Mouse (Mus musculus): ENCODE results near the gene Uck1.

Uck1 gene

DNA sequence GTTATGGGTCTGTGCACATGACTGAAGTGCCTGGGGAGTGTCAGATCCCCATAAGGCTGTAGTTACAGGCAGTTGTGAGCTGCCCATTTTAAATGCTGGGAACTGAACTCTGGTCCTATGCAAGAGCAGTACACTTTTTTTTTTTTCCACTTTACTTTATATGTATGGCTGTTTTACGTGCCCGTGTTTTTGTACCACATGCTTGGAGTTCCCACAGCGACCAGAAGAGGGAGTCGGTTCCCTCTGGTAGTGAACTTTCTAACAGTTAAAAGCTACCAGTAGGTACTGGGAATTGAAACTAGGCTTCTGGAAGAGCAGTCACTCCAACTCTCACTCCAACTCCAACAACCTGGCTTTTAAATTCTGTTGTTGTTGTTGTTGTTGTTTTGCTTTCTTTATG lies 676 bp upstream of the Uck1 start:
- peak in 1 of 2 experiments; percentile 59 for DNase-seq (ENCODE audit: low spot score in 2 of 2)

DNA sequence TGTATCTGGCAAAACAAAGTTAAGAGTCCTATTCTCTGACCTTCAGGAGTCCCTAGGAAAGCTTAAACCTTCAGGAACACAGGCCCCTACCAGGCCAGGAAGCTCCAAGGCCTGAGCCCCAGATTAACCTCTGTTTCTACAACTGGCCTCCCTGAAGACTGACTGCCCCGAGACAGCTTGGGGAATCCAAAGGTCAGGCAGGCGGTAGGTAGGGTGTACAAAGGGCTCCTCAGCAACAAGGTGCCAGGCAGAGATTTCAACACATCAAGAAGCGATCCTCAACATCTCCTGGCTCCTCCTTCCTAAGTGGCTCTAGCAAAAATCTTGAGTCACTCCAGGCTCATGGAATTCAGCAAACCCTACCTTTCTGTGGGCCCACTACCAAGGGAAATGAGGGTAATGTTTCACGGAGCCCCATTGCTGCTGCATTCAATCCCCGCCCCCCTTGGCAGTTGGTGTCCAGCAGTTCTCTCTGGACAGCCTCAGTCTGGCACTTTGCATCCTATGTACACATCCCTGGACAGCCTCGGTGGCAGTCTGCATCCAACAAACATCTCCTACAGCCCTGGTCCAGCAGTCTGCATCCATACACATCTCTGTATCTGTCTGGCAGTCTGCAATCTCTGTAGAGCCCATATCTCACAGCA lies 949 bp downstream of the Uck1 start:
- DNase-seq (ENCODE audit: low spot score in 2 of 2), result no peak

DNA sequence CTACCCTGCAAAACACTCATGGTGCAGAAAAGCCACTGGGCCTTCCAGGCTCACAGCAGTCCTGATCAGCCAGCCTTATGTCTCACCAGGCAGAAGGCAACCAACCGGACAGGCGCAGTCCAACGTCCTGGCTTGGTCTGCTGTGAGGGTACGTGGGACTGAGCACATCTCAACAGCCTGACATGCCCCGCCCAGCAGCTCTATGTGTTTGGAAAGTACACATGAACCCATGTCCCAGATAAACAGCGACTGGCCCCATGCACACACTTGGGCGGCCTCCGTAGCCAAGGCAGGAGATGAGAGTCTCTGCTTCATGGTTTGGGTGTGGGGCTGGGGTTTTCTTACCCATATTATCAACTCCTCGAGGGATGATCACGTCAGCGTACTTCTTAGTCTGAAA lies 3.7 kb downstream of the Uck1 start:
- no peak for DNase-seq (ENCODE audit: low spot score in 2 of 2)

DNA sequence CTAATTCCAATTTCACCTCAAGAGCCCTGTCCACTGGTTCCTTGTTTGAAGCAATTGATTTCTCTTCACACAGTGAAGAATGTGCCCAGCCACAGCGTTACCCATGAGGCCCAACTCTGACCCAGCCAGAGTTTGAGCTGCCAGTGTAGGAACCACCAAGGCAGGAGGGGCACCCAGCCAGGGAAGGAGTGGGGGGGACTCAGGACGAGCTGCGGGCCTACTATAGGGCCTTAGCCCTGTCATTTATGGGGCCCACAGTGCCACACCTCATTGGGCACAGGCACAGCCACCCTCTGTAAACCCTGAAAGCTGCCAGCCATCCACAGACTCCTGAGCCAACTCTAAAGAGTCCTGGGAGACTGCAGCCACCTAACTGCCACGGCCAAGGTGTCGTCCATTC lies 5.4 kb downstream of the Uck1 start:
- DNase-seq (ENCODE audit: low spot score in 2 of 2), result no peak

DNA sequence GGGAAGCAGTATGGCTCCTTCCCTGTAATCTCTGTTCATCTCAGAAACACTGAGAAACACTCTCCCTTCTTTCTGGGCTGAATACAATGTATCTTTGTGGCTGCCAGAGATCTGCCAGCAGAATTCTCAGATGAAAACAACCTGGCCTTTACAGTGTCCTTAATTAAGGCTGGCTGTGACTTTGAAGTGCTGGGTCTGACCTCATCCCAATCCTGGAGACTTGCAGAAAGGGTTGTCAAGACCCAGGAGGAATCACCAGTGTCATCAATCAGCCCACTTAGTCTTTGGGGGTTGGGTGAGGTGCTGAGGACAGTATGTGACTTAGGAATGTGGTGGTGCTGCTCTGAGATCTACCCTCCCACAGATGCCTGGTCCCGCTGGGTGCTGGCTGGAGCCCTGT lies 6.6 kb downstream of the Uck1 start:
- DNase-seq (ENCODE audit: low spot score in 2 of 2), result no peak

DNA sequence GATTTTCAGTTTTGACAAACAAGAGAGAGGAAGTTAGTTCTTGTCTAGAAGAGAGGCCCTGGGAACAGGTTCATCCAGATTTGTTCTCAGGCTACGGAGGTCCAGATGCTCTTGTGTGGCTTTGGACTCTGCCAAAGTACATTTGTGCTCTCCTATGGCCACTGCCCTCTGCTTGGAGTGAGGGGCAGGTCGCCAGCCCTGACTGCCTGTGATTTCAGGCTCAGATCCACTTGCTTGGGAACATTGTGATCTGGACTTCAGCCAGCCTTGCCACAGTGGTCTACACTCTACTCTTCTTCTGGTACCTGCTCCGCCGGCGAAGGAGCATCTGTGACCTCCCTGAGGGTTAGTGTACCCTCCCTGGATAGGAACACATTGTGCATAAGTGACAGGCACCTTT lies 7.3 kb downstream of the Uck1 start:
- DNase-seq (ENCODE audit: low spot score in 2 of 2), result peak in 1 of 2 experiments; percentile 23

DNA sequence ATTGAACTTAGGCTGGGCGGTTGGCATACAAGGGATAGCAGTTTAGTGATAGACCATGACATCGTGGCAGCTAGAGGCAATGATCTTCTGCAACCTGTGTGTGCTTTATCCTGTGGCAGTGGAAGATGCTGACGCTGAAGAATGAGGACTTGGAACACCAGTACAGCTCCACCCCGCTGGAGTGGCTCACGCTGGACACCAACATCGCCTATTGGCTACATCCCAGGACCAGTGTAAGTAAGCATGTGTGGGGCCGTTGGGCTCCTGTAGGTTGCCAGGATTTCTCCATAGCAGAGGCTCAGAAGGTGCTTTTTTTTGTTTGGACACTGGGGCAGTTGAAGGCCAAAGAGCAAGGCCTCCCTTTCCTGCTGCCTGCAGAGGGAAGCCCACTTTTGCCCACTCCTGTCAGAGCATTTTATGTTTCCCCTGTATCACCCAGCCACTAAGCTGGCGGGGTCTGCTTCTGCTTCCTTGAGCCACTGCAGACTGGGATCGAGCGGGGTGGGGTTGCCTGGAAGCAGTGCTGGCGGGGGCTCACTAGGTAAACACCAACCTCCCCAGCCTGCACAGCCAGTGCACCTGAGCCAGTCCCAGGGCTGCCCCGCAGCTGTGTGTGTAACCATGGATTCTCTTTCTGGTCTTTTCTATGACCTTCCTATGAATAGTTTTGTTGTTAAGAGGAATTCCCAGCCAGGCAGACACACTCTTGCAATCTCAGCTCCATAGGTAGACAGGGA lies 8.0 kb downstream of the Uck1 start:
- DNase-seq (ENCODE audit: low spot score in 2 of 2), result no peak

DNA sequence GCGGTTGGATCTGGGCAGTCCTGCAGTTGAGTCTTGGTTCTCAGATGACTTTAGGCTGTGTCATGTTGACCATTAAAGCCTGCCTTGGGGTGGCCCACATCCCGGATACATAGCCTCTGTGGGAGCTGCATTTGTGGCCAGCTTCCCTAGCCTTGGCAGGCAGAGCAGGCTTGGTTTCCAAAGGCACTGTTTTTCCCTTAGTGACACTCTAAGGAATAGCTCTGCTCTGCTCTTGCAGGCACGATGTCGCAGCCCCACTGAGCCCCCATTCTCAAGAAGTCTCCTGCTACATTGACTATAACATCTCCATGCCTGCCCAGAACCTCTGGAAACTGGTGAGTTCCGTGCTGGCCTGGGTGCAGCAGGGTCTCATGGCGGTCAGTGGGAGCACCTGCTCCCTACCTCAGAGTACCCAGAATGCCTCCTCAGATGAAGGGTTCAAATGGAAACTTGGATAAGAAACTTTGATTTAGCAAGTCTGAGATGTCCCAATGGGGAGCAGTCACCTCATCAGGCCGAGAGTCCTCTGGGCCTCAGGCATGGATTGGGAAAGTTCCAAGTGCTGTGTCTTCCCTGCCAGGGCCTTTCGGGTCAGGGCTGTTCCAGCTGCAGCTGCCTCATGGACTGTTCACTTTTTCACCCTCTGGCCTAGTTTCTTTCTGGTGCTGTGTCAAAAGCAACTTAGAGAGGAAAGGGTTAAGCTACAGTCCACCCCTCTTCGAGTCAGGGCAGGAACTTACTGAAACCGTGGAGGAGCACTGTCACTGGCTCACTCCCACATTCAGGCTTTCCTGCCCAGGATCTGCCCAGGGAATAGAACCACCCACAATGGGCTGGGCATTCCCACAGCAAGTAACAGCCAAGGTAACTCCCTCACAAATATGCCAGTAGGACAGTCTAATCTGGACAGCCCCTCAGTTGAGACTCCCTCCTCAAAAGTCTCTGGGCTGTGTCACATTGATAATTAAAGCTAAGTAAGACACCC lies 11.3 kb downstream of the Uck1 start:
- no peak for DNase-seq (ENCODE audit: low spot score in 2 of 2)

DNA sequence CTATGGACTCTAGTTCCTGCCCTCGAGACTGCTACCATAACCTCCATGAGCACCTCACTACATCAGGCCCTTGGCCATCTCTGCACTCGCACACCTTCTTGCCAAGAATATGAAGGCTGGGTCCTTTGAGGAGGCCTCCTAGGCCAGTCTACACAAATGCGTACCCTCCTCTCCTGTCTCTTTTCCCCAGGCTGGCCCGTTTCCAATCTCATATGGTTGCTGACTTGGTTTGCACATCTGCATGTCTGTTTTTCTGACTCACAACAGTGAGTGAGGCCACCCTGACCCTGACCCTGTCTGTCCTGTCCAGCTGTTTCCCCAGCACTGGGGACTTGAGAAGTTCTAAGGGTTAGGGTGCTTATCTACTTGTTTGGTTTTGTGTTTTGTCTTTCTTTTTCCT lies 13.2 kb downstream of the Uck1 start:
- no peak for DNase-seq (ENCODE audit: low spot score in 2 of 2)

DNA sequence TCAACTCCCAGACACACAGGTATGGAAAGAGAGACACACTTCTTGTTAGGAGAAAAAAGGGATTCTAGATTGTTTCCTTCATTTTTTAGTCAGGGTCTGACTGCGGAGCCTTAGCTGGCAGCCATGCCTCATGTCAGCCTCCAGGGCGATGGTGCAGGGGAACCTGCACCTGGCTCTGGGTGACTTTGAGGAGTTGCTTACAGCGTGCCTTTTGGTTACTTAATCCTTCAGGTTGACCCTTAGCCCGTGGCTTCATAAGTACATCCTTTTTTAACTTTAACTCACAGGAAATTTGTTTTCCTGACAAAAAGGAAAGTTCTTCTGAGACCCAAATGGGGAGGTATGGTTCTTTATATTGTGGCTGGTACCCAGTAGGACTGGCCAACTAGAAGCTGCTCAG lies 17.0 kb downstream of the Uck1 start:
- DNase-seq (ENCODE audit: low spot score in 2 of 2), result no peak

DNA sequence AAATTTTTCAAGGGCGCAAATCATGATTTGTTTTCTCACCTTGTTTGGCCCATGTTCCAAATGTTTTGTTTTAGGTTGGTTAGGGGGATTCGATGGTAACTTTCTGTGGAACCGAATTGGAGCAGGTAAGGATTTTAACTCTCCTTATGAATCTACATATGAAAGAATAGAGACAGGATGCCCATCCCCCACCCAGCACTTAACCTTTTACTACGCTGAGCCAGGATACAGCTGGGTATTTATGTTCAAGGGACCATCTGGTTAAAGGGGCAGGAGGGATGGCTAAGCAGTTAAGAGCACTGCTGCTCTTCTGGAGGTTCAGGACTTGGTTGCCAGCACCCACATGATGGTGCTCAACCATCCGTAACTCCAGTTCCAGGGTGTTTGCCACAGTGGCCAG lies 19.4 kb downstream of the Uck1 start:
- DNase-seq (ENCODE audit: low spot score in 2 of 2), result no peak

DNA sequence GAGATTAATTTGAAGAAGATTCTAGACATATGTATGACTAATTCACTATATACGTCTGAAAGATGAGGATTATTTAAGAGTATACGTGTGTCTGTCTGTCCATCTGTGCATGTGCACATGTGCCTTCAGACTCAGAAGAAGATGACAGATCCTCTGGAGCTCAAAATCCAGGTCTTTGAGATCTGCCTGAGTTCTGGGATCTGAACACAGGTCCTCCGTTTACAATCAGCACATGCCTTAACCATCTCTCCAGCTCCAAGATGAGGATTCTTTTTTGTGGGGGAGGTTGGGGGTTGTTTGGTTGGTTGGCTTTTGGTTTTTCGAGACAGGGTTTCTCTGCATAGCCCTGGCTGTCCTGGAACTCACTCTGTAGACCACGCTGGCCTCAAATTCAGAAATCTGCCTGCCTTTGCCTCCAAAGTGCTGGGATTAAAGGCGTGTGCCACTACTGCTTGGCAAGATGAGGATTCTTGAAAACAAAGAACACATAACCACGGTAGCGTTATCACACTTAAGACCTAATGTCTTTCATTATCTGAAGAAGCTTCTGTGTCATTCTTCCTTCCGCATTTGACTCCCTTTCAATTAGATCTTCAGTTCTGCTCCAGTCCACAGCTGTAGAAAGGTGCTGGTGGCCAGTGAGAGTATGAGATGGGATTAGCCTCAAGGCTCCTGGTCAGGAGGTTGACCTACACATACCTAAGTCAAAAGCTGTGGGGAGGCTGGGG lies 21.1 kb downstream of the Uck1 start:
- no peak for DNase-seq (ENCODE audit: low spot score in 2 of 2)

DNA sequence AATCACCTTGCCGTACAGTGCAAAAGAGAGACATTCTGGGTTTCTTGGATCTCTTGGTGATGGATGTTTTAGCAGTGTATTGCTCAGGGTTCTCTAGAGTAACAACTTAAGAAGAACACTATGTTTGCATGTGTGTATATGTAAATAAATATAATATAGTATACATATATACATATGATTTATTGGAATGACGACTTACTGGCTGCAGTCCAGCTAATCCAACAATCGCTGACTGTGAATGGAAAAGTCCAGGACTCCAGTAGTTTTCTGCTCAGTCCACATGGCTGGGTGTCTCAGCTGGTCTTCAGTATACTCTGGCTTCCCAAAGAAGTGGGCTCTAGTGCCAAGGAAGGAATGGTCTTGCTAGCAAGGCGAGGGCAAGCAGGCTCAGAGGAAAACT lies 22.4 kb downstream of the Uck1 start:
- no peak for DNase-seq (ENCODE audit: low spot score in 2 of 2)

DNA sequence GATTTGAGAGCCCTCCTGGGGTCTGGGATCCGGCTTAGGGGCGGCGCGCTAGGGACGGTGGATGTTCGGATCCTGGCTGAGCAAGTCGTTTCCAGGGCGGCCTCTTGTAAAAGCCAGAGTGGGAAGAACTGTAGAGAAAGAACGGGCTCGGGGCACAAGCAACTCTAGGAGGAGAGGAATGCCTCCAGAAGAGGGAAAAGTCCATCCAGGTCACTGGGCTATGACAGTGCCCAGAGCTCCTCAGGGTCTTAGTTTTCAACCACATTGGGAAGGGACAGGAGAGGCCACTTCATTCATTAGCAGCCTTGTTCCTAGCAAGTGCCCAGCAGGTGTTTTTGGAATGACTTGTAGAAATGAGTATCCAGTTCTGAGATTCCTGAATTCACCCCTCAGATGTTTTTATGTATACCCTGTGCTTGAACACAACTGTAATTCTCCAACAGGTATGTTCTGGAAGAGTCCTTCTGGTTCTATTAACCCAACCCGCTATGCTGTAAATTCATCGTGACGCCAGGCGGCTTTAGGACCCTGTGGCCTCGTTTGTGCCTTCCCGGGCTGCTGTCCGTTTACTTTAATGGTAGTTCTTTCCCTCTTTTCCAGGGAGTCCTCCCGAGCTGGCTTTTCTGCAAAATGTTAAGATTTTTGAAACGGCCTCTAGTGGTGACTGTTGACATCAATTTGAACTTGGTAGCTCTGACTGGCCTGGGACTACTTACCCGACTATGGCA lies 23.0 kb downstream of the Uck1 start:
- peak; percentile 57 to 62 for DNase-seq (ENCODE audit: low spot score in 2 of 2)

DNA sequence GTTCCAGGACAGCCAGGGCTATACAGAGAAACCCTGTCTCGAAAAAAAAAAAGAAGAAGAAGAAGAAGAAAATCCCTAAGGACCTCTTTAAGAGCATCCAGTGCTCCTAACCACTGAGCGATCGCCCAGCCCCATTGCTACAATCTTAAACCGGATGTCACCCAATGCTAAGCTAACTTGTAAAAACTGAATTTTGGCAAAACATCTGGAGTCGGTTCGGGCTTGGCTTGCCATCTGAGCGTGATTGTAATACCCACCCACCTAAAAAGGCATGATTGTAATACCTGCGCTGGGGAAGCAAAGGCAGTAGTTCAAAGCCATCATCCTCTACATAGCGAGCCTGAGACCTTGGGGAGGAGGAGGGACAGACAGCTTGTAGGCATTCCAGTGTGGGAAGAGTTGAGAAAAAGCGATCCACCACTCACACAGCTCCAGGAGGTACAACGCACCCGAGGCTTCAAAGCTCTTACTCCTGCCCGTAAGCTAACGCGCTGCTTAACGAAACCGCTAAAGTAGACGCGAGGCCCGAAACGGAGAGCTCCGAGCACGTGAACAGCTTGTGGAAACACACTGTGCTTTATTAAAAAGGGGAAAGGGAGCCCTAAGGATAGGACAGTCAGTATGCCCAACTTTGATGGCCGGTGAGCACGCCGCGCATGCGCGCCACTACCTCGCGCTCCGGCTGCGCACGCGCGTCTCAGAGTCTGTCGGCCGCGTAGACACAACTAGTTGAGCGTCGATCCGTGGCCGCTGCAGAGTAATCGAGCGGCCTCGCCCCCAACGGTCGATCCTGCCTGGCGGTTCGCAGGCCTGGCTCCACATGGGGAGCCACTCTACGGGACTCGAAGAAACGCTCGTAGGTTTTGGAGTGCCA lies 23.8 kb downstream of the Uck1 start, which contains the start of gene Pomt1:
Gene Pomt1 (plus strand): TSS at position 705 of the 874 bp plus-strand sequence.
- peak; percentile 95 for DNase-seq (ENCODE audit: low spot score in 2 of 2)

DNA sequence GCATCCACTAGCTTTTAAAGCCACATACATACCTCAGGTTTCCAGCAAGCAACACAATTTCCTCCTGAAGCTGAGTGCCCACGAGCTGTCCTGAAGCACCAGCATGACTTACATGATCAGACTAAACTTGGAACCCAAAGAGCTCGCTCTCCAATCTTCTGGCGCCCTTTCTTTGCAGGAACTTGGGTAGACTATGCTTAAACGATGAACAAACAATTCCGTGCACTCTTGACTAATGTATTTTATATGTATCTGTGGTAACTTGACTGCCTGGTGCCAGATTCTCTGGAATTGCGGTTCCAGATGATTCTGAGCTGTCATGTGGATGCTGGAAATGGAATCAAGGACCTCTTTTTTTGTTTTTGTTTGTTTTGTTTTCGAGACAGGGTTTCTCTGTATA lies 24.5 kb downstream of the Uck1 start:
- no peak for DNase-seq (ENCODE audit: low spot score in 2 of 2)

DNA sequence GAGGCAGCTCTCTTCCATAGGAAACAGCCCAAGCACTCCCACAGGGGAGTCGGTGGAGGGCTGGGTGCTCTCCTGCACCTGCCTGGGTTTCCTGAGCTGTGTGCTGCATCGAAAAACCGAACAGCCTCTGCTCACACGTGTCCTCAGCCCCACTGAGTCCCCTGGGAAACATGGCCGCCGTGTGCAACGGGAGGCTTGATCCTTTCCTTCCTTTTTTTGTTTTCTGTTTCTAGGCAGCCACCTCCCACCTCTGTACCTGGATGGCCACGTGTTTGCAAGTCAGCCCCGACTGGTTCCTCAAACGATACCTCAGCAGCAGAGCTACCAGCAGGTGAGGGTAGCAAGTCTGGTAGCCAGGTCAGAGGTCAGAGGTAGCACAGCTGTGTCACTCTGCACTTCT lies 37.9 kb downstream of the Uck1 start:
- no peak for DNase-seq (ENCODE audit: low spot score in 2 of 2)

DNA sequence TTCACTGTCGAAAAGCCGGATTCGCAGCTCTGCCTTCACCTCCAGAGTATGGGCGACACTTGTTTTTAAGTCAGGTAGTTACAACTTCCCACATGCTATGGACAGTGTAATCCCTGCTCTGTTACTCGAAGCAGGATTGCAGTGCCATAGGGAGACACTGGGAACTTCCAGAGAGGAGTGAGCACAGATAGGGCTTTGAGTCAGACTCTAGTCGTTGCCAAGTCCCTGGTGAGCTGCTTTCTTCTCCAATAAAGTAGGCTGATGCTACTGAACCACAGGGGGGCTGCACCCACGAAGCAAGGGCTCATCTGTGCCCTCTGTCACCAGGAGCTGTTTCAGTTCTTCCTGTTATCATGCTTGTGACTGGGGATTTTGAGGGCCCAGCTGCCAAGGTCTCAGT lies 38.4 kb downstream of the Uck1 start:
- DNase-seq (ENCODE audit: low spot score in 2 of 2), result no peak

DNA sequence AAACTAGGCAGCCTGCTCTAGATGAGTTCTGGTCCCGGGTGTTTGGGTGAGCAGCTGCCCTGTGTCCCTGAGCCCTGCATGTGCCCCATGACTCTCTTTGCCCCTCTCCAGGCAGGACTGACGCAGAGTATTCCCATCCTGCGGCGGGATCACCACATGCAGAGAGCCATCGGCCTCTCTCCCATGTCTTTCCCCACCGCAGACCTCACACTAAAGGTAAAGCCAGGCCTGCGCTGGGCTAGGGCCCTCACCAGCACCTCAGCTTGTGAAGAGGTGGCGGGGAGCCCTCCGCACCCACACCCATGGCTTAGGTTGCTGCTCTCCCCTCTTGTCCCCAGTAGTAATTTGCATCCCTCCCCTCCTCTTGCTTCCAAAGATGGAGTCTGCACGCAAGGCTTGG lies 39.0 kb downstream of the Uck1 start:
- DNase-seq (ENCODE audit: low spot score in 2 of 2), result no peak

DNA sequence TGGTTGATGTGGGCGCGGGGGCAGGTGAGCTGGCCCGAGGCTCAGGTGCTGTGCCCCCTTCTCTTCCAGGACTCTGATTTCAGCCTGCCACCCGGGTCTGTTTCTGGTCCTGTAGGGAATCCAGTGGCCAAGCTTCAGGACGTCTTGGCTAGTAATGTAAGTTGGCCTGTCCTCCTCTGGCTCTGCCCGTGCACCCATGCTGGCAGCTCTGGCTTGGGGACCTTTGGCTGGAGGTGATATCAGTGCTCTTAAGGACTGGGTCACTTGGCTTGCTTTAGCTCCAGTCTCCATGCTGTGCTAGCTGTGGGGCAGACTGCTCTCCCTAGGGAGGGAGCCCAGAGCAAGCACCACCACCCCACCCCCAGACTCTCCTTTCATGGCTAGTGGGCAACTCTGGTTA lies 39.9 kb downstream of the Uck1 start:
- no peak for DNase-seq (ENCODE audit: low spot score in 2 of 2)
